In the genomic region with DNA sequence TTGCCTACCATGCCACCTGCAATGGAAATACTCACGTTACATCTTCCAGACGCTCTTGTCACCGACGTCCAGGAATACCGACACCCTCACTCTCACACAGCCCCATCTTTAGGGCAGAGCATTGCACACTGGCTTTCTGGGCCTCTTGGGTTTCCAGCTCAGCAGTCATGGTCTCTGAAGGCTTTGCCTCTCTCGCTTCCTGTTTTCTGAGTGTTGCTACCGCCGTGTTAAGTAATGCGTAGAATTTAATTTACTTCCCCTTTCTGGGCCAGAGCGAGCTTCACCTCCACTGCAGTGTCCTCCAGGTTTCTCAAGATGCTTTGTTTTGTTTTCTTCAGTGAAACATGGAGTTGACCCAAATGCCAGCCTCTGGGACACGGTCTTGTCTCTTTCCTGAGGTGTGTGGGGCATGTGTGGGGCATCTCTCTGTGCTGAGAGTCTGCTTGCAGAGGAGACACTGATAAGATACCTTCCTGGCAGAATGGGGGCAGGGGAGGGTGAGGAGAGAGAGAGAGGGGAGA, we compare ENCODE assay signal across 10 mouse cellular contexts. TPM values are rescaled to one million over a fixed set of nuclear protein-coding genes. Genes with fewer than 3 reads are reported as not detected.
DNase-seq lines count a peak whose midpoint lies in the region; ATAC-seq lines count a peak whose summit lies in the region.
"Had no signal": no experiment of that assay in that cellular context is flagged by ENCODE, and none has a peak within 500 bp of the region (broad histone marks: within the 10 kb centered on the region; RNA-seq: fewer than 3 reads in every experiment).

No protein-coding gene starts in this region.

- peak; percentile 9 for DNase-seq in liver
- DNase-seq in monocyte, adult 2 months (ENCODE audit: low read depth in 1 of 2, low spot score in 2 of 2), result peak; percentile 43 to 57
- DNase-seq in thymus, postnatal 14 days, result peak; percentile 62
- no peak for DNase-seq in ovary, postnatal 36 days (ENCODE audit: low spot score)
- no peak for DNase-seq in yolk sac, embryonic 10.5 days (ENCODE audit: low spot score)
- DNase-seq in embryo, embryonic 9.5 days (ENCODE audit: extremely low spot score), result no peak
- DNase-seq: cerebellum, postnatal 36 days had no signal

- peak; percentile 67 for ATAC-seq in activated CD4-positive, CD25-positive, alpha-beta regulatory T cell, adult 4 months
- ATAC-seq: forebrain, embryonic 15.5 days; intestine, postnatal 0 days had no signal

RNA-seq across cellular contexts. Expression of gene Zfp831, which starts 29.4 kb away (rescaled TPM):
- 1 to 10 TPM; 7.3 to 7.6 TPM for polyA plus RNA-seq in activated CD4-positive, CD25-positive, alpha-beta regulatory T cell, adult 4 months (2017; shearing (Covaris generic))
- polyA plus RNA-seq: forebrain, embryonic 15.5 days; intestine, postnatal 0 days had no signal

Comparison
In these comparisons a context has a peak if more than half of its experiments do, and no peak if none do; other contexts are left out.
1. DNase-seq: peak in liver (single experiment), monocyte, adult 2 months (2 of 2) and thymus, postnatal 14 days (single experiment); none in ovary, postnatal 36 days (single experiment), yolk sac, embryonic 10.5 days (single experiment) and embryo, embryonic 9.5 days (single experiment).